Mouse (Mus musculus) erythroid progenitor cell, adult 5-6 weeks (primary cell): ENCODE measurements around the gene Cep131. TPM values are rescaled to one million over a fixed set of nuclear protein-coding genes. Genes with fewer than 3 reads are reported as not detected.

Experiments
- ATAC-seq: replicated peaks from 2 replicates; pipeline ENCODE4 v1.8.0; 2016; ENCODE audit warnings: moderate number of reproducible peaks, mild to moderate bottlenecking, moderate TSS enrichment, inconsistent platforms; ENCODE audit not compliant: poor library complexity, low FRiP score, severe bottlenecking
- total RNA-seq, 2 experiments: library from RNA; stranded (forward) in 1 of 2; stranded (reverse) in 1 of 2; fragments of 150-400 nt in 1 of 2; fragments of 186-747, 209-891 nt in 1 of 2; gene quantifications; 2 replicates each; pipeline versions ENCODE4 v1.2.3 to v1.2.4; 2015 to 2017; ENCODE audit warnings: low replicate concordance in 2 of 2

Gene Cep131
- total RNA-seq, 2 experiments from 2014 or later = 2.3 TPM; not detected in 1

GRCm38 (mm10) chr11:120101036-120101435 is 14.4 kb upstream of the Cep131 start:
- no peak for ATAC-seq

- ATAC-seq = peak; percentile 94
These were observed 12.2 kb upstream of the Cep131 start, which contains the start of the genes Tepsin and Ndufaf8 for GRCm38 (mm10) chr11:120098588-120099511. Gene Tepsin, minus strand, starts transcription at chr11:120098731. Gene Ndufaf8, plus strand, starts transcription at chr11:120098928.

- no peak for ATAC-seq
These were observed 6.4 kb upstream of the Cep131 start for GRCm38 (mm10) chr11:120092817-120093591.

GRCm38 (mm10) chr11:120090661-120091060 is 4.0 kb upstream of the Cep131 start:
- ATAC-seq = no peak

- ATAC-seq = 0 out of 2 replicates have a peak, but pooled peaks have one; percentile 16
These were observed 568 bp downstream of the Cep131 start for GRCm38 (mm10) chr11:120085891-120086627.

GRCm38 (mm10) chr11:120080282-120080681 is 6.3 kb downstream of the Cep131 start:
- ATAC-seq = no peak

GRCm38 (mm10) chr11:120076191-120076590 is 10.4 kb downstream of the Cep131 start:
- ATAC-seq = no peak

GRCm38 (mm10) chr11:120072986-120073647 is 13.5 kb downstream of the Cep131 start:
- no peak for ATAC-seq

GRCm38 (mm10) chr11:120071731-120072320 is 14.8 kb downstream of the Cep131 start:
- no peak for ATAC-seq

- no peak for ATAC-seq
These were observed 15.6 kb downstream of the Cep131 start for GRCm38 (mm10) chr11:120071065-120071464.

GRCm38 (mm10) chr11:120070286-120070930 is 16.2 kb downstream of the Cep131 start:
- ATAC-seq = no peak

- ATAC-seq = no peak
These were observed 17.4 kb downstream of the Cep131 start for GRCm38 (mm10) chr11:120069261-120069660.

GRCm38 (mm10) chr11:120067834-120068233 is 18.8 kb downstream of the Cep131 start:
- no peak for ATAC-seq

GRCm38 (mm10) chr11:120065291-120065690 is 21.3 kb downstream of the Cep131 start:
- ATAC-seq = peak; percentile 11; the same call in 1 of the 2 replicates

GRCm38 (mm10) chr11:120064668-120065040 is 22.0 kb downstream of the Cep131 start:
- no peak for ATAC-seq

GRCm38 (mm10) chr11:120064006-120064667 is 22.5 kb downstream of the Cep131 start:
- no peak for ATAC-seq

GRCm38 (mm10) chr11:120063326-120063725 is 23.3 kb downstream of the Cep131 start:
- no peak for ATAC-seq

- no peak for ATAC-seq
These were observed 26.0 kb downstream of the Cep131 start for GRCm38 (mm10) chr11:120060634-120061033.
